Mouse (Mus musculus) spleen, postnatal 14 days (tissue): Measurements from ENCODE around the gene Snx1.
A peak's percentile ranks its signal among the peaks of the same experiment; 100 is the strongest.

Experiments
- DNase-seq, 2 experiments: peaks; one replicate each; pipeline ENCODE4 v3.0.0; 2021 to 2022; ENCODE audit warnings: low spot score in 2 of 2

Snx1 gene

DNA sequence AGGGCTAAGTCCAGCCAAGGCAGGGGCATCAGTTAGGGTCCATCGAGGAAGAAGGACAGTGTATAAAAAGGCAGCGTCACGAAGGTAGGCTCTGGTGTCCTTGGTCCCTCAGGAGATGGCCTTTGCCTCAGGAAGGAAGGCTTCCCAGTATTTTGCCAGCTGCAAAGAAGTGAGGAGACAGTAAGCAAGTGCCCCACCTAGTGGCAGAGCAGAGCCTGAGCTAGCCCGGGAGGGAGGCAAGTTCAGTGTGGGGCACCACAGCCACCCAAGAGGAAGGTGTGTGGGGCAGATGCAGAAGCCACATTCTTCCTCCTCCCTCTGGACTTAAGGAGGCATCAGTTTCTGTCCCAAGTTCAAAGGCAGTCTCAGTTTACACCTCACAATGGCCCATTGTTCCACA, 38.0 kb downstream of the Snx1 start:
- peak; percentile 38 to 54 for DNase-seq

DNA sequence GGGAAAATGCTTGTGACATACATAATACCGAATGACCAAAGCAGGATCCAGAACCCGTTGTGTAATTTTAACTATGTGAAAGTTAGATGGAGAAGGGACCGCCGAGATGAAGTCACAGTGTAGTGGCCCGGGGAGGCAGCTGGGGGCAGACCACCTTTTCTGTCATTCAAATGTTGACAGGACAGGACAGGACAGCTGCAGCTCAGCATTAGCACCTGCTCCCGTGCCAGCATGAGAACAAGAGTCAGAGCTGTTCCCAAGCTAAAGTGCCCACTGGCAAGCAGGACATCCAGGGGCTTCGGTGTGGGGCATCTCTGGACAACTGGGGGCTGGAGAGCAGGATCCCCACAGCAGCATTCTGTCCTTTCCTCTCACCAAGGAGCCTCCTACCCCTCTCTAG, 39.3 kb downstream of the Snx1 start:
- no peak for DNase-seq

DNA sequence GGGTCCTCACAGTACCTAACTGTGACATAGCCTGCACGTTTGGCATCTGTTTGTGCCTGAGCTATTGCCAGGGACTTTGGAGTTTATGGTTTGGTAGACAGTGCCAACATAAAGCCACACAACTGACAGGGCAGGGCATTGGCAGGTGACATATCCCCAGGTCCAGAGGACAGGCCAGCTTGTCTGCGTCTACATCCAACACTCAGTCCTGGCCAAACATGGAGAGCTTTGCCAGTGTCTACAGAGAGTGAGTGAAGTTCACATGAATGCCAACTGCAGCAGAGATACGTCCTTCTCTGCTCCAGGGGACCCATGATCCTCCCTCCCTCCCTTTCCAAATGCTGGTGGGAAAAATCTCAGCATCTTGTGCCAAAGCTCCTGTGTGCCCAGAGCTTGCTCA, 42.2 kb downstream of the Snx1 start:
- no peak for DNase-seq

DNA sequence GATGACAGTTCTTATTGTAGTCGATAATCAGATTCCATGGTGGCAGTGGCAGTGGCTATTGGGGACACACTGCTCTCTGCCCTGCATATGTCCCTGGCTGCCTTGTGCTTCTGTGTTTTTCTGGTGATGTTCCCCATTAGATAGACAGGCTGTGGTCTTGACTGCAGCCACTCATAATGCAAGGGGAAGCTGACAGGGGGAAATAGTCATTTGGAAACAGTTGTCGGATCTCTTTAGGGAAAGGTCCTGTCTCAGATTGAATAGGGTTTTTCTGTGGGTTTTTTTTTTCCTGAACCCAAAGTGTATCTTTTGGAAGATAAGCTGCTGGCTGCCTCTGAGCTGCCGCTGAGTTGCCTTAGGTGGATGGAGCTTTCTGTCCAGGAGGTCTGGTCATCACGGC, 44.4 kb downstream of the Snx1 start:
- no peak for DNase-seq

DNA sequence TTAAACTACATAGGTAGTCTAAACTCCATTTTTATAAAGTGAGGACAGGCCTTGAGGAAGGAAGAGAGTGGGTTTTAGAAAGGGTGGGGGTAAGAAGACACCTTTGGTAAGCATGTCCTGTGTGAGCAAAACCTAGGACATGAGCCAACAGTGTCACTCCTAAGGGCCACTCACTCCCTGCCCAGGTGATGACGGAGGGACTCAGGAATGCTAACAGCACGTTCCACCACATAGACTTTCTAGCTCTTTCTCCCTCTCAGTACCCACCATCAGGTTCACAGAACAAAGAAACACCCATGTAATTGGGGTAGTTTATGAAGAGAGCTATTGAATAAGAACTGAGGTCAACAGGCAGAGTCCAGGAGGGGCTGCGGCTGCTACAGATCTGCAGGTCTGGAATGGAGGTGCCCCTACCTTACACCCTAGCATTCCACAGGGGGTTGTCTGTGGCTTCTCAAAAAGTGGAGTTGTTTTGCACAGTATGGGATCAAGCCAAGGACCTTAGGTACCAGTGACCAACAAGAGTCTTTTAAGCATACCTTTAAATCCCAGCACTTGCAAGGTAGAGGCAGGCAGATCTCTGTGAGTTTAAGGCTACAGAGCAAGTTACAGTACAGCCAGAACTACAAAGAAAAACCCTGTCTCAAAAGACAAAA, 45.5 kb downstream of the Snx1 start:
- DNase-seq: no peak

GRCm38 (mm10) chr9:66078493-66078892, 47.9 kb downstream of the Snx1 start:
- DNase-seq: no peak

GRCm38 (mm10) chr9:66078072-66078471, 48.3 kb downstream of the Snx1 start:
- no peak for DNase-seq

DNA sequence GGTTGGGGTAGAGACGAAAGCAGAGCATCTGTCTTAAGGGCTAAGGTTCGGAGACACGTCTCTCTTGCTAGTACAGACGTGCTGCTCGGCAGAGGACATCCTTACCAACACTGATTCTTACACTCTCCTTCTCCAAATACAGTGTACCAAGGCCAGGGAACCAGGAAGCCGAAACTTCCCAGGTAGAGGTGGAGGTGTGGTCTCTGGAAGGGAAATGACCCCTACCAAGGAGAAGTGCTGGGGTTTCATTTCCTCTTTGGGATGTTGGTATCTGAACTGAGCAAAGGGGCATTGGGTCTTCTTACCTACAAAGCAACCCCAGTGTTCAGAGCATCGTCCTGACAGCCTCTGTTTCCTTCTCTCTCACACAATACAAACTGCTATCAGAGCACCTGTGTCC, 53.6 kb downstream of the Snx1 start:
- DNase-seq: no peak

DNA sequence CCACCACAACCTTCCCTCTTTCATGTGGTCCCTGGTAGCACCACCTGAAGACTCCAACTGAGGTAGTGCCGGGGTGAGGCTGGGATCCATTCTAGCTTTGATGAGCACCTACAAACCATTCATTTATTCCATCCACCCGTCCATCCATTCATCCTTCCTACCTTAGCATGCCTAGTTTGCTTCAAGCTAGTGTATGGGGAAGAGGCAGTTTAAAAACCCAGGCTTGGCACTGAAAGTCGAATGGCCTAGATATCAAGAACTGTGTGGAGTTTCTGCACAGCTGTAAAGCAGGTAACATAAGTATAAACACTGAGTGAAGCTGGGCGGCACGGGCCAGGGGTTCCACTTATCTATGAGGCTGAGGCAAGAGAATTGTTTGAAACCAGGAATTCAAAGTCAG, 56.2 kb downstream of the Snx1 start:
- DNase-seq: no peak

- DNase-seq: peak; percentile 93
Measured at GRCm38 (mm10) chr9:66069583-66069982, 56.8 kb downstream of the Snx1 start, which contains the start of gene Snx22. Gene Snx22, minus strand, starts transcription at chr9:66069719.

GRCm38 (mm10) chr9:66068971-66069391, 57.4 kb downstream of the Snx1 start:
- DNase-seq: peak; percentile 36 to 57

GRCm38 (mm10) chr9:66068056-66068455, 58.3 kb downstream of the Snx1 start:
- no peak for DNase-seq

GRCm38 (mm10) chr9:66067542-66067941, 58.8 kb downstream of the Snx1 start:
- peak in 1 of 2 experiments; percentile 55 for DNase-seq

GRCm38 (mm10) chr9:66066791-66067190, 59.6 kb downstream of the Snx1 start:
- DNase-seq: no peak

DNA sequence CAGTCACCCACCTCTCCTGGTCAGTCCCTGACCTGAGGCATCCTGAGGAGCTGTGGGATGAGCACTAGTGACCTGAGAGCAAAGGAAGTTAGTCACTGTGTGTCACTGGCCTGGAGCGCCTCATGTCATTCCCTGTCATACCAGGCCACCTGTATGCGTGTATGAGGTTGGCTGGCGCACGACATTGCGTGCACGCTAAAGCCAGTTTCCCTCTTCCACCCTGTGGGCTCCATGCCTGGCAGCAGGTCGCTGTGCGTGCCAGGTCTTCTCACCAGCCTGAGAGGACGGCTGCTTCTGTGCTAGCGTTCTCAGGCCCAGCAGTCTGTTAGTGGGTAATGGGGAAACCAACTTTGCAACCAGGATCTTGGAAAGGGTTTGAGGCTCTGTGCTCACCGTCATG, 62.1 kb downstream of the Snx1 start:
- no peak for DNase-seq

- DNase-seq: no peak
Measured at GRCm38 (mm10) chr9:66063446-66063845, 62.9 kb downstream of the Snx1 start.

GRCm38 (mm10) chr9:66061656-66062055, 64.7 kb downstream of the Snx1 start:
- no peak for DNase-seq

GRCm38 (mm10) chr9:66060986-66061385, 65.4 kb downstream of the Snx1 start:
- DNase-seq: no peak

GRCm38 (mm10) chr9:66060308-66060647, 66.1 kb downstream of the Snx1 start:
- no peak for DNase-seq

GRCm38 (mm10) chr9:66059583-66060307, 66.6 kb downstream of the Snx1 start, which contains the start of gene Ppib:
Gene Ppib, plus strand, starts transcription at chr9:66060222.
- peak; percentile 96 to 97 for DNase-seq

DNA sequence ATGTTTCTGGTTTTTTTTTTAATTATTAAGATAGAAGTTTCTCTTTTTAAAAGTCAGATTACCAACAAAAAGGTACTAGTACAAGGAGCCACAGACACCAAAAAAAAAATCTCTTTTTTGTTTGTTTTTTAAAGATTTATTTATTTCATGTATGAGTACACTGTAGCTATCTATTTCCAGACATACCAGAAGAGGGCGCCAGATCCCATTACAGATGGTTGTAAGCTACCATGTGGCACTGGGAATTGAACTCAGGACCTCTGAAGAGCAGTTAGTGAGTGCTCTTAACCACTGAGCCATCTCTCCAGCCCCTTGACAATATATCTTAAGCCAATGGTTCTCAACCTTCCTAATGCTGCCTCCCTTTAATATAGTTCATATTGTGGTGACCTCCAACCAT, 72.8 kb downstream of the Snx1 start:
- no peak for DNase-seq

- no peak for DNase-seq
Measured at GRCm38 (mm10) chr9:66052731-66053130, 73.7 kb downstream of the Snx1 start.

DNA sequence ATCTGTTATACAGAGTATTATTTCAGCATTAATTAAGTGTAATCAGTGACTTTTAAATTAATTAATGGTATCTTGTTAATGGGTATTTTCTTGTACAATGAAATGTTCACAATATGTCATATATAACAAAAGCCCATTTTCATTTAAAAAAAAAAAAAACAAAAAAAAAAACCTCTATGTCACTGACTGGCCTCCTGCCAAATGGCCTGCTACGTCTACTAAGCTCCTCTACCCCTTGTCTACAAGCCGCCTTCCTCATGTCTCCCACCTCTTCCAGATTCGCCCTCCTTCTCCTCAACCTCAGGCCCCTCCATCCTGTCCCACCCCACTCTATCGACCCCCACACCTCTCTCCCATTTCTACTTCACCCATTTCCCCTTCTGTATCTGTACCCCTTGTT, 74.9 kb downstream of the Snx1 start:
- DNase-seq: no peak
